Mouse (Mus musculus) myocyte (in vitro differentiated cells): ENCODE results near the gene Efnb1. TPM values are rescaled to one million over a fixed set of nuclear protein-coding genes. Genes with fewer than 3 reads are reported as not detected.

Source experiments
- H3K27me3 ChIP-seq: one replicate; pipeline ENCODE4 v1.6.1; 2011; ENCODE audit not compliant: control insufficient read depth, insufficient read depth, insufficient read length
- H3K36me3 ChIP-seq: one replicate; pipeline ENCODE4 v1.6.1; 2011; ENCODE audit not compliant: control insufficient read depth, insufficient read depth
- H3K4me2 ChIP-seq: one replicate; pipeline ENCODE4 v1.6.1; 2011; ENCODE audit warnings: low read depth, control low read depth
- H3K4me3 ChIP-seq: one replicate; pipeline ENCODE4 v1.5.1; 2011; ENCODE audit warnings: mild to moderate bottlenecking, control low read depth, moderate library complexity
- H3K79me2 ChIP-seq: one replicate; pipeline ENCODE4 v1.6.1; 2011; ENCODE audit not compliant: control insufficient read depth, insufficient read depth
- H3ac ChIP-seq: one replicate; pipeline ENCODE4 v1.6.1; 2011; ENCODE audit not compliant: control insufficient read depth, insufficient read length
- CEBPB ChIP-seq: IDR thresholded peaks from 2 replicates; pipeline ENCODE4 v1.6.1; 2011; ENCODE audit warnings: mild to moderate bottlenecking, moderate library complexity; ENCODE audit not compliant: poor library complexity, insufficient read depth, severe bottlenecking
- E2F4 ChIP-seq: IDR thresholded peaks from one replicate; pipeline ENCODE4 v1.6.1; 2011; ENCODE audit warnings: mild to moderate bottlenecking, control low read depth, moderate library complexity; ENCODE audit not compliant: insufficient read depth
- MAX ChIP-seq: IDR thresholded peaks from one replicate; pipeline ENCODE4 v1.6.1; 2011; ENCODE audit warnings: low read depth, mild to moderate bottlenecking, control low read depth
- MYOD1 ChIP-seq, 3 experiments: IDR thresholded peaks; one replicate each; pipeline ENCODE4 v1.6.1; 2011; ENCODE audit warnings: control low read depth in 2 of 3, low read depth in 2 of 3, mild to moderate bottlenecking in 2 of 3, moderate library complexity in 1 of 3; ENCODE audit not compliant: insufficient read length in 2 of 3, control insufficient read depth in 1 of 3
- MYOG ChIP-seq, 3 experiments: IDR thresholded peaks; one replicate each; pipeline ENCODE4 v1.6.1; 2011; ENCODE audit warnings: control low read depth in 2 of 3, low read depth in 2 of 3, mild to moderate bottlenecking in 2 of 3; ENCODE audit not compliant: insufficient read length in 2 of 3, control insufficient read depth in 1 of 3, insufficient read depth in 1 of 3
- POLR2A ChIP-seq: IDR thresholded peaks from one replicate; pipeline ENCODE4 v1.6.1; 2011; ENCODE audit warnings: low read depth, mild to moderate bottlenecking, control low read depth, moderate library complexity; ENCODE audit not compliant: insufficient read length
- POLR2AphosphoS2 ChIP-seq: IDR thresholded peaks from one replicate; pipeline ENCODE4 v1.6.1; 2011; ENCODE audit warnings: low read depth, control low read depth; ENCODE audit not compliant: insufficient read length
- REST ChIP-seq: IDR thresholded peaks from one replicate; pipeline ENCODE4 v1.6.1; 2011; ENCODE audit warnings: mild to moderate bottlenecking, control low read depth, moderate library complexity; ENCODE audit not compliant: insufficient read depth, insufficient read length
- SRF ChIP-seq: IDR thresholded peaks from one replicate; pipeline ENCODE4 v1.6.1; 2011; ENCODE audit warnings: low read depth; ENCODE audit not compliant: control insufficient read depth, insufficient read length
- TCF12 ChIP-seq: IDR thresholded peaks from one replicate; pipeline ENCODE4 v1.6.1; 2011; ENCODE audit warnings: mild to moderate bottlenecking, control low read depth; ENCODE audit not compliant: poor library complexity, insufficient read depth, severe bottlenecking
- TCF3 ChIP-seq: IDR thresholded peaks from one replicate; pipeline ENCODE4 v1.6.1; 2011; ENCODE audit warnings: low read depth, control low read depth; ENCODE audit not compliant: insufficient read length
- USF1 ChIP-seq: IDR thresholded peaks from one replicate; pipeline ENCODE4 v1.6.1; 2011; ENCODE audit warnings: low read depth, mild to moderate bottlenecking, control low read depth, moderate library complexity
- polyA plus RNA-seq: library from polyadenylated mRNA; unstranded; fragments of >200 nt; fragmentation: generic; extraction: Trizol; gene quantifications from one replicate; pipeline ENCODE4 v1.2.1, GENCODE M21; 2012; ENCODE audit warnings: missing spikeins

Efnb1 gene
- polyA plus RNA-seq, 1 experiment = 17.6 TPM

DNA sequence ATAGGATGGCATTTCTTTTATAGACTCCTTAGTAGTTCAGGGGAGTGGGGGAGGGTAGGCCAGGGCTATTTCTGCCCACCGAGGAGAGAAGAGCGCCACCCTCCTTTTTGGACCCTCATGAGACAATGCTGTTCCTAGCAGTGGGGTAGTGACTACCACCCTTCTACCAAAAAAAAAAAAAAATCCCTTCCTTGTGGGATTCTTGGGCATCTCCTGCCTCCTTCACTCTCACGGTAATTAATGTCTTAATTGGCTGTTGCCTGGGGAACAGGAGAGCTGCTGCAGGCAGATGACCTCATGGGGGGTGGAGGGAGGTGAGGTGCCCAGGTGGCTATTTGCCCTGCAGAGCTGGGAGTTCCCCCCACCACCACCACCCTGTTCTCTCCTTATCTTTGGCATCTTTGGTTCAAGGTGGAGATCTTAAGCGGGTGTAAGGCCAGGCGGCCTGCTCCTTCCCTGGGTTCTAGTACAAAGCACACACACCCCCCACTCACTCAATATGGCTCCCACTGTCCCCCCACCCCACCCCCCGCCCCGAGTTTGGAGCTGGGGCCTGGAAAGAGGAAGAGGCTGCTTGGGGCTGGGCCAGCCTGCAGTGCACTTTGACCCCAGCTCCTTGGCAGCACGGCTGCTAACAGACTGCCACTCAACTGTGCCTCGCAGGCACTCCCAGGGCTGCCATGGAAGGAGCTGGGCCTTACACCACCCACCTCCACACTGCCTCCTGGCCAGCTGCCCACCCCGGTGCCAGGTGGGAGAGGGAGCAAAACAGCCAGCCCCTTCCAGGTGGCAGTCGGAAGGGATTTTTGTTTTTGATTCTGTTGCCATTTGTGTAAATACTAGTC is 12.4 kb downstream of the Efnb1 start:
- no peak overlapping the region for H3ac ChIP-seq
- H3K4me3 ChIP-seq = no peak overlapping the region
- H3K36me3 ChIP-seq = no peaks in the 10 kb centered on the region
- H3K27me3 ChIP-seq = no peaks in the 10 kb centered on the region
- peaks cover 8% of the 10 kb centered on the region for H3K79me2 ChIP-seq
- TF ChIP-seq POLR2AphosphoS2 = no peak
- TF ChIP-seq CEBPB = no peak
- no peak for TF ChIP-seq TCF12
- no peak for TF ChIP-seq REST
- no peak for TF ChIP-seq POLR2A
- no peak for TF ChIP-seq E2F4
- TF ChIP-seq TCF3 = no peak
- TF ChIP-seq USF1 = no peak
- no peak for TF ChIP-seq MAX
- no peak for TF ChIP-seq SRF
- no peak for TF ChIP-seq MYOD1 (IDR thresholded peaks at IDR 0.05; ENCODE audit: control insufficient read depth in 1 of 3, insufficient read length in 2 of 3, low read depth in 2 of 3)
- no peak for TF ChIP-seq MYOG (IDR thresholded peaks at IDR 0.05; ENCODE audit: control insufficient read depth in 1 of 3, insufficient read depth in 1 of 3, insufficient read length in 2 of 3, low read depth in 2 of 3)
- H3K4me2 ChIP-seq = no peak overlapping the region

DNA sequence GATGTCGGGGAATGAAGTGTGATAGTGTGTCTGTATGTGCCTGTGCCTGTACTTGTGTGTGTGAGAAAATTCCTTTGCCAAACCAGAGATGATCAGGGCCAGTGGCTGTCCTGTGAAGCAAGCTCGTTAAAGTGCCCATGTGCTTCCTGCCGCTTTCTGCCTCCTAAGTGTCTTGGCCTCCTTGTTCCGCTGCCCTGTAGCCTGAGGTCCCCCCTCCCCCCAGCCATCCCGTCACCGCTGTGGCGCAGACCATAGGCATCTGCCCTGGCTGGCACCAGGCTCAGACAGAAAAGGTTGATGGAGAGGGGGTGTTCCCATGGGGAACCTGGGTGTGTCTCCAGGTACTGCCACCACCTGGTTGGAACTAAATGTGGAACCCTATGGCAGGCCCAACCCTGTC is 13.1 kb downstream of the Efnb1 start:
- Histone ChIP-seq H3ac (no peak overlapping the region), H3K4me3 (no peak overlapping the region), H3K79me2 (peaks cover under 1% of the 10 kb centered on the region), H3K36me3 (no peaks in the 10 kb centered on the region), H3K4me2 (no peak overlapping the region), H3K27me3 (no peaks in the 10 kb centered on the region)
- no peak for TF ChIP-seq TCF12
- no peak for TF ChIP-seq REST
- no peak for TF ChIP-seq POLR2A
- no peak for TF ChIP-seq USF1
- no peak for TF ChIP-seq E2F4
- no peak for TF ChIP-seq SRF
- no peak for TF ChIP-seq POLR2AphosphoS2
- TF ChIP-seq CEBPB = no peak
- no peak for TF ChIP-seq MYOD1 (IDR thresholded peaks at IDR 0.05; ENCODE audit: control insufficient read depth in 1 of 3, insufficient read length in 2 of 3, low read depth in 2 of 3)
- no peak for TF ChIP-seq TCF3
- TF ChIP-seq MAX = no peak
- no peak for TF ChIP-seq MYOG (IDR thresholded peaks at IDR 0.05; ENCODE audit: control insufficient read depth in 1 of 3, insufficient read depth in 1 of 3, insufficient read length in 2 of 3, low read depth in 2 of 3)

DNA sequence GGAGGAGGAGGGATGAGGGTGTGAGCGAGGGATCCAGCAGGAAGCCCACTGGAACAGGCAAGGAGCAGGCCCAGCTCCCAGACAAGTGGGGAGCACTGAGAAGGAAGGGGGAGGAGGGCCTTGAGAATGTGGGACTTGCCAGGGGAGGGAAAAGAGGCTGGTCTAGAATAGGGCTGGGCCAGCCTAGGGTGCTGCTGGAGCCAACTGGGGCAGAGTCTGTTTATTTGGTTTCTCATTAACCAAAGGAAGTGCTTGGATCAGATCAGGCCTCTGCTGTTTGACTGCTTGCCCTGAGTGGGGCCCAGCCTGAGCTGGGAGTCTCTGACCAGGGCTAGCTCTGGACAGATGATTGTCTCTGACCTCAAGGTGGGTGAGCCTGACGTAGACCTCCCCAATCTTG is 14.0 kb downstream of the Efnb1 start:
- Histone ChIP-seq H3ac (no peak overlapping the region), H3K27me3 (no peaks in the 10 kb centered on the region), H3K36me3 (no peaks in the 10 kb centered on the region), H3K79me2 (no peaks in the 10 kb centered on the region), H3K4me3 (no peak overlapping the region), H3K4me2 (no peak overlapping the region)
- TF ChIP-seq REST = no peak
- no peak for TF ChIP-seq SRF
- TF ChIP-seq CEBPB = no peak
- TF ChIP-seq MYOD1 (IDR thresholded peaks at IDR 0.05; ENCODE audit: control insufficient read depth in 1 of 3, insufficient read length in 2 of 3, low read depth in 2 of 3) = no peak
- no peak for TF ChIP-seq MYOG (IDR thresholded peaks at IDR 0.05; ENCODE audit: control insufficient read depth in 1 of 3, insufficient read depth in 1 of 3, insufficient read length in 2 of 3, low read depth in 2 of 3)
- no peak for TF ChIP-seq TCF3
- no peak for TF ChIP-seq MAX
- TF ChIP-seq POLR2AphosphoS2 = no peak
- no peak for TF ChIP-seq TCF12
- TF ChIP-seq E2F4 = no peak
- no peak for TF ChIP-seq USF1
- TF ChIP-seq POLR2A = no peak

DNA sequence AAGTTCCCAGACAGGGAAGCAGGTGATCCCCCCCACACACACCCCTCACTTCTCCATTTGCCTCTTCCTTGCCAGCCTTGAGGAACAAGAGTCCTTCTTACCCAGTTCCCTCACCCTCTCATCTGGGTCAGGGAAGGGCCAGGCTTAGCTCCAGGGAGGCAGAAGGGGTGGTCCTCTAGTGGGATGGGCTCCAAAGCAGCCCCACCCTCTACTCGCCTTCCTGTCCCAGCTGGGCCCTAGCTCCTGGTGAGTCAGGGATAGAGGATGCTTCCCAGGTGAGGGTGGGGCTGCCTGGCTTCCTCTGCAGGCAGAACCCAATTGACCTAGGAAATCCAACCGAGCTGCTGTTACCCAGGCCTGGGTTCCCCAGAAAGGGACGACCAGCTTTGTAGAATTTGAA is 14.8 kb downstream of the Efnb1 start:
- Histone ChIP-seq H3K4me2 (no peak overlapping the region), H3K4me3 (no peak overlapping the region), H3K79me2 (no peaks in the 10 kb centered on the region), H3K27me3 (no peaks in the 10 kb centered on the region), H3ac (no peak overlapping the region), H3K36me3 (no peaks in the 10 kb centered on the region)
- no peak for TF ChIP-seq TCF12
- no peak for TF ChIP-seq MYOG (IDR thresholded peaks at IDR 0.05; ENCODE audit: control insufficient read depth in 1 of 3, insufficient read depth in 1 of 3, insufficient read length in 2 of 3, low read depth in 2 of 3)
- no peak for TF ChIP-seq SRF
- no peak for TF ChIP-seq USF1
- TF ChIP-seq REST = no peak
- TF ChIP-seq POLR2AphosphoS2 = no peak
- no peak for TF ChIP-seq E2F4
- no peak for TF ChIP-seq CEBPB
- TF ChIP-seq POLR2A = no peak
- no peak for TF ChIP-seq MYOD1 (IDR thresholded peaks at IDR 0.05; ENCODE audit: control insufficient read depth in 1 of 3, insufficient read length in 2 of 3, low read depth in 2 of 3)
- no peak for TF ChIP-seq MAX
